Mouse (Mus musculus): ENCODE data around the gene Arhgap32.

- no peak for TF ChIP-seq MEF2A (IDR thresholded peaks at IDR 0.05; ENCODE audit: extremely low read depth, insufficient replicate concordance, low read depth, low read length, poor library complexity, severe bottlenecking)
- no peak for TF ChIP-seq JUND (IDR thresholded peaks at IDR 0.05; ENCODE audit: low read depth, low read length)
- TF ChIP-seq ETS1 (IDR thresholded peaks at IDR 0.05; ENCODE audit: low read depth, low read length) = no peak
- no peak for TF ChIP-seq EP300 (IDR thresholded peaks at IDR 0.05; ENCODE audit: low read depth in 1 of 2, low read length in 2 of 2)
- TF ChIP-seq CTCF (IDR thresholded peaks at IDR 0.05 in 2 of 3, conservative IDR thresholded peaks at IDR 0.05 in 1 of 3; ENCODE audit: control insufficient read depth in 1 of 3, insufficient read depth in 1 of 3, low read depth in 2 of 3, low read length in 3 of 3, poor library complexity in 1 of 3, severe bottlenecking in 1 of 3) = no peak
- no peak for TF ChIP-seq MAX (IDR thresholded peaks at IDR 0.05; ENCODE audit: low read length)
- no peak for TF ChIP-seq E2F4 (IDR thresholded peaks at IDR 0.05; ENCODE audit: borderline replicate concordance, low read depth, low read length)
- TF ChIP-seq TBP (IDR thresholded peaks at IDR 0.05; ENCODE audit: low read depth, low read length) = 0 out of 2 replicates have a peak, but pooled peaks have one; percentile 30
- TF ChIP-seq POLR2A (IDR thresholded peaks at IDR 0.05; ENCODE audit: control insufficient read depth in 1 of 2, insufficient read depth in 1 of 2, low read depth in 1 of 2, low read length in 2 of 2, poor library complexity in 1 of 2) = no peak
- no peak for TF ChIP-seq MXI1 (IDR thresholded peaks at IDR 0.05; ENCODE audit: low read depth, low read length)
- no peak for TF ChIP-seq USF2 (IDR thresholded peaks at IDR 0.05; ENCODE audit: borderline replicate concordance in 1 of 2, insufficient read depth in 1 of 2, low read depth in 1 of 2, low read length in 2 of 2)
These were observed 17.3 kb upstream of the Arhgap32 start for GRCm38 (mm10) chr9:32098425-32099155.
